Mouse (Mus musculus): Measurements from ENCODE around the gene Lrrc7. TPM values are rescaled to one million over a fixed set of nuclear protein-coding genes. Genes with fewer than 3 reads are reported as not detected.

Gene Lrrc7
- polyA plus RNA-seq, 1 experiment from 2014 or later: 2.8 TPM

GRCm38 (mm10) chr3:158252576-158252975 is 309.4 kb downstream of the Lrrc7 start:
- Histone ChIP-seq H3K27ac (no peak overlapping the region), H3K9me3 (no peaks in the 10 kb centered on the region), H3K4me1 (no peaks in the 10 kb centered on the region), H3K27me3 (no peaks in the 10 kb centered on the region), H3K36me3 (no peaks in the 10 kb centered on the region), H3K4me2 (no peak overlapping the region), H3K9ac (no peak overlapping the region), H3K4me3 (no peak overlapping the region)
- no peak for ATAC-seq (ENCODE audit: insufficient number of reproducible peaks, insufficient read depth, low FRiP score, low TSS enrichment, low read depth)

GRCm38 (mm10) chr3:158247672-158248071 is 314.3 kb downstream of the Lrrc7 start:
- H3K9ac ChIP-seq: no peak overlapping the region
- H3K9me3 ChIP-seq: no peaks in the 10 kb centered on the region
- no peaks in the 10 kb centered on the region for H3K36me3 ChIP-seq
- H3K4me2 ChIP-seq: no peak overlapping the region
- no peaks in the 10 kb centered on the region for H3K27me3 ChIP-seq
- ATAC-seq (ENCODE audit: insufficient number of reproducible peaks, insufficient read depth, low FRiP score, low TSS enrichment, low read depth): no peak
- H3K4me3 ChIP-seq: no peak overlapping the region
- no peak overlapping the region for H3K27ac ChIP-seq
- no peaks in the 10 kb centered on the region for H3K4me1 ChIP-seq
- 73% methylated on average over 1 of the region's 1 CpGs for WGBS

GRCm38 (mm10) chr3:158210657-158211056 is 351.4 kb downstream of the Lrrc7 start:
- 76% methylated on average over 2 of the region's 2 CpGs for WGBS
- Histone ChIP-seq H3K27me3 (no peaks in the 10 kb centered on the region), H3K4me2 (no peak overlapping the region), H3K4me3 (no peak overlapping the region), H3K9ac (no peak overlapping the region), H3K36me3 (no peaks in the 10 kb centered on the region), H3K9me3 (no peaks in the 10 kb centered on the region), H3K4me1 (no peaks in the 10 kb centered on the region), H3K27ac (no peak overlapping the region)
- no peak for ATAC-seq (ENCODE audit: insufficient number of reproducible peaks, insufficient read depth, low FRiP score, low TSS enrichment, low read depth)

- Histone ChIP-seq H3K27ac (no peak overlapping the region), H3K27me3 (no peaks in the 10 kb centered on the region), H3K4me2 (no peak overlapping the region), H3K4me1 (no peaks in the 10 kb centered on the region), H3K9ac (no peak overlapping the region), H3K9me3 (no peaks in the 10 kb centered on the region), H3K4me3 (no peak overlapping the region), H3K36me3 (no peaks in the 10 kb centered on the region)
- ATAC-seq (ENCODE audit: insufficient number of reproducible peaks, insufficient read depth, low FRiP score, low TSS enrichment, low read depth): no peak
- WGBS: 8% methylated on average over 2 of the region's 2 CpGs
These were observed 352.0 kb downstream of the Lrrc7 start for GRCm38 (mm10) chr3:158210026-158210425.

- no peaks in the 10 kb centered on the region for H3K9me3 ChIP-seq
- H3K4me1 ChIP-seq: no peaks in the 10 kb centered on the region
- ATAC-seq (ENCODE audit: insufficient number of reproducible peaks, insufficient read depth, low FRiP score, low TSS enrichment, low read depth): no peak
- no peaks in the 10 kb centered on the region for H3K27me3 ChIP-seq
- no peak overlapping the region for H3K4me3 ChIP-seq
- H3K9ac ChIP-seq: no peak overlapping the region
- H3K36me3 ChIP-seq: no peaks in the 10 kb centered on the region
- H3K4me2 ChIP-seq: no peak overlapping the region
- H3K27ac ChIP-seq: no peak overlapping the region
- WGBS: 60% methylated on average over 2 of the region's 2 CpGs
These were observed 354.2 kb downstream of the Lrrc7 start for GRCm38 (mm10) chr3:158207840-158208239.

GRCm38 (mm10) chr3:158202776-158203175 is 359.2 kb downstream of the Lrrc7 start:
- Histone ChIP-seq H3K4me3 (no peak overlapping the region), H3K4me1 (no peaks in the 10 kb centered on the region), H3K27ac (no peak overlapping the region), H3K36me3 (no peaks in the 10 kb centered on the region), H3K9me3 (no peaks in the 10 kb centered on the region), H3K9ac (no peak overlapping the region), H3K27me3 (no peaks in the 10 kb centered on the region), H3K4me2 (no peak overlapping the region)
- ATAC-seq (ENCODE audit: insufficient number of reproducible peaks, insufficient read depth, low FRiP score, low TSS enrichment, low read depth): no peak
- WGBS: 89% methylated on average over 3 of the region's 3 CpGs

GRCm38 (mm10) chr3:158195426-158195825 is 366.6 kb downstream of the Lrrc7 start:
- Histone ChIP-seq H3K4me1 (no peaks in the 10 kb centered on the region), H3K4me3 (no peak overlapping the region), H3K36me3 (no peaks in the 10 kb centered on the region), H3K27me3 (no peaks in the 10 kb centered on the region), H3K9ac (no peak overlapping the region), H3K9me3 (no peaks in the 10 kb centered on the region), H3K4me2 (no peak overlapping the region), H3K27ac (no peak overlapping the region)
- no peak for ATAC-seq (ENCODE audit: insufficient number of reproducible peaks, insufficient read depth, low FRiP score, low TSS enrichment, low read depth)

- Histone ChIP-seq H3K9ac (no peak overlapping the region), H3K4me2 (no peak overlapping the region), H3K4me3 (no peak overlapping the region), H3K27ac (no peak overlapping the region), H3K4me1 (no peaks in the 10 kb centered on the region), H3K36me3 (no peaks in the 10 kb centered on the region), H3K9me3 (no peaks in the 10 kb centered on the region), H3K27me3 (no peaks in the 10 kb centered on the region)
- ATAC-seq (ENCODE audit: insufficient number of reproducible peaks, insufficient read depth, low FRiP score, low TSS enrichment, low read depth): no peak
- 69% methylated on average over 1 of the region's 1 CpGs for WGBS
These were observed 368.8 kb downstream of the Lrrc7 start for GRCm38 (mm10) chr3:158193229-158193628.

GRCm38 (mm10) chr3:158174880-158175735 is 386.9 kb downstream of the Lrrc7 start:
- Histone ChIP-seq H3K9ac (no peak overlapping the region), H3K4me2 (no peak overlapping the region), H3K4me1 (no peaks in the 10 kb centered on the region), H3K9me3 (no peaks in the 10 kb centered on the region), H3K27ac (no peak overlapping the region), H3K4me3 (no peak overlapping the region), H3K36me3 (no peaks in the 10 kb centered on the region), H3K27me3 (no peaks in the 10 kb centered on the region)
- no peak for ATAC-seq (ENCODE audit: insufficient number of reproducible peaks, insufficient read depth, low FRiP score, low TSS enrichment, low read depth)
- 73% methylated on average over 10 of the region's 10 CpGs for WGBS

GRCm38 (mm10) chr3:158169180-158169579 is 392.8 kb downstream of the Lrrc7 start:
- Histone ChIP-seq H3K4me2 (no peak overlapping the region), H3K27ac (no peak overlapping the region), H3K36me3 (no peaks in the 10 kb centered on the region), H3K27me3 (no peaks in the 10 kb centered on the region), H3K4me1 (no peaks in the 10 kb centered on the region), H3K9ac (no peak overlapping the region), H3K4me3 (no peak overlapping the region), H3K9me3 (no peaks in the 10 kb centered on the region)
- ATAC-seq (ENCODE audit: insufficient number of reproducible peaks, insufficient read depth, low FRiP score, low TSS enrichment, low read depth): no peak
- whole genome bisulfite sequencing: 96% methylated on average over 8 of the region's 8 CpGs

- 90% methylated on average over 4 of the region's 4 CpGs for WGBS
- Histone ChIP-seq H3K4me2 (no peak overlapping the region), H3K27ac (no peak overlapping the region), H3K27me3 (no peaks in the 10 kb centered on the region), H3K4me3 (no peak overlapping the region), H3K36me3 (no peaks in the 10 kb centered on the region), H3K9me3 (no peaks in the 10 kb centered on the region), H3K4me1 (no peaks in the 10 kb centered on the region), H3K9ac (no peak overlapping the region)
- ATAC-seq (ENCODE audit: insufficient number of reproducible peaks, insufficient read depth, low FRiP score, low TSS enrichment, low read depth): no peak
These were observed 393.6 kb downstream of the Lrrc7 start for GRCm38 (mm10) chr3:158168454-158168853.

GRCm38 (mm10) chr3:158165004-158165403 is 397.0 kb downstream of the Lrrc7 start:
- no peak overlapping the region for H3K4me3 ChIP-seq
- ATAC-seq (ENCODE audit: insufficient number of reproducible peaks, insufficient read depth, low FRiP score, low TSS enrichment, low read depth): no peak
- no peak overlapping the region for H3K9ac ChIP-seq
- no peak overlapping the region for H3K4me2 ChIP-seq
- H3K9me3 ChIP-seq: no peaks in the 10 kb centered on the region
- no peaks in the 10 kb centered on the region for H3K4me1 ChIP-seq
- H3K27ac ChIP-seq: no peak overlapping the region
- H3K36me3 ChIP-seq: no peaks in the 10 kb centered on the region
- no peaks in the 10 kb centered on the region for H3K27me3 ChIP-seq
